Mouse (Mus musculus) olfactory bulb, adult 2 months (tissue): ENCODE measurements around the gene Gm11077. TPM values are rescaled to one million over a fixed set of nuclear protein-coding genes. Genes with fewer than 3 reads are reported as not detected.

ENCODE experiments used
- H3K27ac ChIP-seq: fragments of 200-500 bp; 2 replicates; pipeline ENCODE4 v1.5.1; 2012; ENCODE audit warnings: low read depth, low read length; ENCODE audit not compliant: insufficient read depth
- H3K4me1 ChIP-seq: fragments of 200-500 bp; 2 replicates; pipeline ENCODE4 v1.6.1; 2012; ENCODE audit warnings: low read length; ENCODE audit not compliant: control insufficient read depth, insufficient read depth
- H3K4me3 ChIP-seq: fragments of 200-500 bp; 2 replicates; pipeline ENCODE4 v1.5.1; 2012; ENCODE audit warnings: mild to moderate bottlenecking, low read depth, low read length, moderate library complexity; ENCODE audit not compliant: insufficient read depth
- CTCF ChIP-seq: fragments of 200-500 bp; IDR thresholded peaks from 2 replicates; pipeline ENCODE4 v1.5.1; 2012; ENCODE audit warnings: low read depth, mild to moderate bottlenecking, low read length, moderate library complexity; ENCODE audit not compliant: insufficient read depth
- POLR2A ChIP-seq: fragments of 200-500 bp; IDR thresholded peaks from 2 replicates; pipeline ENCODE4 v1.6.1; 2012; ENCODE audit warnings: mild to moderate bottlenecking, low read depth, low read length, moderate library complexity; ENCODE audit not compliant: insufficient read depth
- WGBS: fragments of 180-500 bp; shearing (Covaris S2); methylation state at CpG from one replicate; pipeline ENCODE4 v1.1.7; 2018; 5-methylcytosine and 5-hydroxymethylcytosine counted together
- polyA plus RNA-seq: library from polyadenylated mRNA; stranded (reverse); fragments of >200 nt; gene quantifications from 2 replicates; pipeline ENCODE4 v1.2.4, GENCODE M21; 2012; ENCODE audit warnings: low replicate concordance; ENCODE audit not compliant: missing spikeins, insufficient read depth, insufficient read length

The Gm11077 gene
- polyA plus RNA-seq, 1 experiment, result not detected

DNA sequence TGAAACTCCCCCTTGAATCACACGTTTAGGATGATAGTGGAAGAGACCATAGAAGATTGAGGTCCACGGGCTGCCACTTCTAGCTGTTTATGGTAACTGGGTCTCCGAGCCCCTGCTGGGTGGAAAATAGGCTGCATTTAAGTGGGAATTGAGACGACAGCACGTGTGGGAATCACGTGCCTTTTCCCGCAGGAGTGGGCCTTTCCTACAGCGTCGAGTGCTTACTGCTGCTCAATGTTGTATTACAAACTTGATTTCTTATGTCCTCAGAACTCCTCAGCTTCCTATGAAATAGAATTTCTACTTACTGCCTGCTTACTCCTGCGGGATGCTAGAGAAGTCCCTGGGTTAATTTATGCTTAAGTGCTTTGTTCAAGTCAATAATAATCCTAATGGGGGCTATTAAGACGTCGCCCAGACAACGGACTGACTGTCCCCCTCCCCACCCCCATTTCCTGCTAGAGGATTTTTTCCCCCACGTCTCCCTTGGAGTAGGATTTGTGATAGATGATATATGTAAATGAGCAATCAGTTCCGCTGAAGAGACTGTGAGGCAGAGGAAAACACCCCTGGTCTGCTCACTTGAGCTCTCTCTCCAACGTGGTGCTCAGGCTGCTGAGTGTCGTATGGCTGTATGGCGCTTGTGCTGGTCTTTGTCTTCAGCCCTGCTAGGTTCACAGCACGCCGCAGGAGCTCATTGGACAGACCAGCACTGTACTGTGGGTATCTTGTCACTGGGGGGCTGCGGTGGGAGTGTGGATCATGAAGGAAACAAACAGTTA lies 40.0 kb downstream of the Gm11077 start:
- 38% methylated on average over 21 of the region's 21 CpGs for WGBS
- H3K4me1 ChIP-seq, result peaks cover 5% of the 10 kb centered on the region
- no peak overlapping the region for H3K4me3 ChIP-seq
- no peak overlapping the region for H3K27ac ChIP-seq
- TF ChIP-seq POLR2A, result no peak
- TF ChIP-seq CTCF, result no peak

DNA sequence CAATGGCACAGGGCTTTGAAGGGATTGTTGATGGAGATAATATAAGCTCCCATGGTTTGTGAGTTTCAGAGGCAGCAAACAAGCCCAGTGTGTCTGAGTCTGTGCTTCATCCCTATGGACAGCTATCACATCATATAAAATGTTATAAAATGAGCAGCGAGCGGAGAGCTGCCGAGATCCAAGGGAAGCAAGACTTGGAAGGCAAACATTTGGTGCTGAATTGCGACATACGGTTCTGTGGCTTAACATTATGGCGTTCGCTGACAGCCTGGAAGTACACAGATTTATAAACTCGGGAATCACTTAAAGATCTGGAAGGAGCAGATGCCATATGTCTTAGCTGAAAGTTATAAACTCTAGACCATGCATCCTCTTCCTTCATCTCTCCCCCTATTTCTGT lies 47.2 kb downstream of the Gm11077 start:
- Histone ChIP-seq H3K4me1 (no peaks in the 10 kb centered on the region), H3K27ac (no peak overlapping the region), H3K4me3 (no peak overlapping the region)
- WGBS, result 98% methylated on average over 8 of the region's 8 CpGs
- TF ChIP-seq POLR2A (no peak), CTCF (no peak)

DNA sequence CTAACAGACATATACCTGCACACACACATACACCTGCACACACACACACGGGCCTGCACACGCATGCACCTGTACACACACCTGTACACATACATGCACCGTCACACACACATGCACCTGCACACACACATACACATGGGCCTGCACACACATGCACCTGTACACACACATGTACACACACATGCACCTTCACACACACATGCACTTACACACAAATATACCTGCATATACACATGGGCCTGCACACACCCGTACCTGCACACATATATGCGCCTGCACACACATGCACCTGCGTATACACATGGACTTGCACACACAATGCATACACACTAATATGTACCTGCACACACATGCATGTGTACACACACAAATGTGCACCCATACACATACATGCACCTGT lies 53.4 kb downstream of the Gm11077 start:
- H3K4me3 ChIP-seq, result no peak overlapping the region
- TF ChIP-seq CTCF (no peak), POLR2A (no peak)
- H3K4me1 ChIP-seq, result no peaks in the 10 kb centered on the region
- no peak overlapping the region for H3K27ac ChIP-seq
- WGBS, result 98% methylated on average over 6 of the region's 6 CpGs

DNA sequence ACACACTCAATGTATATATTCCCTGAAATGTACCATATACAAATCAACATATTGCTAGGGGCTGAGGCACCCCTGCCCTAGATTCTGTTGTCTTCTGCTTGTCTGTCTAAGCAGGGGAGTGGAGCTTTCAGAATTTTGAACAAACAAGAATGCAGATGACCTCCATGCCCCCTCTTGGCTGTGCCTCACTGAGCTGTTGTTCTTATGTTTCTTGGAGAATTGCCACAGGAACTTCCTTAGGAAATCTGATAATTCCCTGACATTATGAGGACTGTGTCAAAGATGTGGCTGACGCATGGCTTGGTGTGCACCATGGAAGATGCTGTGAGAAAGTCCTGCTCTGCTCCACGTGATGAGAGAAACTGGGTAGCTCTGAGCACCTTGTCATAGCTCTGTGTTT lies 57.0 kb downstream of the Gm11077 start:
- TF ChIP-seq POLR2A, result no peak
- TF ChIP-seq CTCF, result no peak
- Histone ChIP-seq H3K4me1 (no peaks in the 10 kb centered on the region), H3K4me3 (no peak overlapping the region), H3K27ac (no peak overlapping the region)
- 84% methylated on average over 2 of the region's 2 CpGs for WGBS

DNA sequence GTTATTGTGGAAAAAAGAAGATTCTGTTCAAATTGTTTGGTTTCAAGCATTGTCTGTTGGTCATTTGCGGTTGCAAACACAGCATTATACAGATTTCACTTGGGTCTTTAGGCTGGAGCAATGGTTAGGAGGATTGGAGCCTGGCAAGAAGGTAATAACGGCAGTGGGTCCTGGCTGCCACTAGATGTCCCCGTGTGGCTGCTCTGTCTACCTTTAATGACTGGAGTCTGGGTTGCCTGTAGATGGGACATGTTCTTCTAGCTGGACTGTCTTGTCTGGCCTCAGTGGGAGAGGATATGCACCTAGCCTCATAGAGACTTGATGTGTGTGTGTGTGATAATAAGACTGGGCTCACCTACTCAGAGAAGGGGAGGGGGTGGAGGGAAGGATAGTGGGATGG lies 60.8 kb downstream of the Gm11077 start:
- 58% methylated on average over 3 of the region's 3 CpGs for WGBS
- Histone ChIP-seq H3K4me3 (no peak overlapping the region), H3K4me1 (no peaks in the 10 kb centered on the region), H3K27ac (no peak overlapping the region)
- TF ChIP-seq POLR2A, result no peak
- no peak for TF ChIP-seq CTCF

DNA sequence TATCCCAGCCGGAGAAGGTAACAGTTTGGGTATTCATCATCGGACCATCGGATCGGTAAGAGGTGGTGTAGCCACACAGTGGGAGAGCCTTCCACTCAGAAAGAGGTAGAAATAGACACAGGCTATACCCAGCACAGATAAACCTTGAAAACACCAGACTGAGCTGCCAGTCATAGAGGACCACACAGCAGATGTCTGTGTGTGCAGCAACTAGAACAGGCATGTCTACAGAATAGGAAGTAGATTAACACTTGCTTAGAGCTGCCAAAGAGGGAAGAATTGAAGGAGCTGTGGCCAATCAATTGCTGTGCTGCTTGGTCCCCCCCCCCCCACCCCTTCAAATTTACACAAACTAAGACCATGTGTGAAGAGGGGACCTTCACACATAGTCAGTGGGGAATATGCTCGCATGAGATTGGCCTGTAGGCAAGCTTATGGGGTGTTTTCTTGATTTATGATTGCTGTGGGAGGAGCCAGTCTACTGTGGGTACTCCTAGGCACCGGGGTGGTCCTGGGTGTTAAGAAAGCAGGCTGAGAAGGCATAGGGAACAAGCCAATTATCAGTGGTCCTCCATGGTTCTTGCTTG lies 64.7 kb downstream of the Gm11077 start:
- 93% methylated on average over 6 of the region's 6 CpGs for WGBS
- Histone ChIP-seq H3K4me1 (no peaks in the 10 kb centered on the region), H3K4me3 (no peak overlapping the region), H3K27ac (no peak overlapping the region)
- TF ChIP-seq CTCF (no peak), POLR2A (no peak)

DNA sequence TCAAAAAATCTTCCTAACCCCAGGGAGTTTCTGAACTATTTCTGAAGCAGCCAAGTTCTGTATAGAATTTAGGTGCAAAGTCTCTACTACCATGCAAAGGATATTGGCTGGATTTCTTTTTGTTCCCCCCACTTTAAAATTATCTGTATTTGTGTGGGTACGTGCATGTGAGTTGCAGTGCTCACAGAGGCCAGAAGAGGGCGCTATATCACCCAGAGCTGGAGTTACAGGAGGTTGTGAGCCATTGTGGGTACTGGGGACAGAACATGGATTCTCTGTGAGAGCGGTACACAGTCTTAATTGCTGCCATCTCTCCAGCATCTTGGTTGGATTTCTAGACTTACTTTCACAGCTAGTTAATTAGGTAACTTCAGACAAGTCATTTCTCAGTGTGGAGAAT lies 69.8 kb downstream of the Gm11077 start:
- no peak overlapping the region for H3K27ac ChIP-seq
- 70% methylated on average over 3 of the region's 3 CpGs for WGBS
- no peak for TF ChIP-seq POLR2A
- TF ChIP-seq CTCF, result no peak
- no peak overlapping the region for H3K4me3 ChIP-seq
- no peaks in the 10 kb centered on the region for H3K4me1 ChIP-seq

DNA sequence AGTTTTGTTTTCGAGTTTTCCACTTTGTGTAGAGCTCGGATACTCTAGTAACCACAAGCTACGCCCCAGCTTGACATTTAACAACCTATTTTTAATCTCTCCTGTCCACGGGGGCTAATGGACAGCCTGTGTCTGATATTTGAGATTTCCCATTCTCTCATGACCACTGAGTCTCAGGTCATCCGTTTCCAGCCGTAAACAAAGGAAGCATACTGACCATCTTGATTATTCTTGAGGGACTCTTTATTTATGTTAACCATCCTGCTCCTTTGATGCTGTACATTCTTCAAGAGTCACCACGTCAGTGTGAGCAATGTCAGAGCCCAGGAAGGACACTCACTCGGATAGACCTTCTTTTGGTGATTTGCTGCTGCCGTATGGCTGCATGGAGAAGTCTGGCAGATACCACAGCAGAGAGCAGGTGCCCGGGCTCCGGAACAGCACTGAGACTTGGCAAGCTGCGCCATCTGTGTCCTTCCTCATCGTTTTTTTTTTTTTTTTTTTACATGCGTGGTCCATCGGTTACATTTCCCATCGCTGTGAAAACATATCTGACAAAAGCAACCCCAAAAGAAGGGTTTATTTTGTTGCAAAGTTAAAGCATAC lies 70.5 kb downstream of the Gm11077 start:
- no peak overlapping the region for H3K4me3 ChIP-seq
- WGBS, result 88% methylated on average over 16 of the region's 16 CpGs
- TF ChIP-seq CTCF (no peak), POLR2A (no peak)
- H3K4me1 ChIP-seq, result no peaks in the 10 kb centered on the region
- no peak overlapping the region for H3K27ac ChIP-seq

DNA sequence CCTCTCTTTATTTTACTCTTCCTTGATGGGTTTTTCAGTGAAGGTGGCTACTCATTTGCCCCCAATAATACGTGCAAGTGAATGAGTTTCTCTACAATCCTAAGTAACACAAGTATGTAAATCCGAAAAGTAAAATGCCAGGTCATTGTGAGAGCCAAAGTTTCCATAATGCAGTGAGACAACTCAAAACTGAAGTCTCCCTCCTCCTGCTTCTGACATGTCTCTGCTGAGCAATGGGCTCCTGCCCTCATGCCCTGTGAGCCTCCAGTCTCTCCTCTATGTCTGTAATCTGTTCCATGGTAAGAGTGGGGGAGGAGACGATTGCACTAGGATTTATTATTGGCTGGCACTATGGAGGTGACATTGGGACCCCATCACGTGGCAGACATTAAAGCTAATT lies 71.5 kb downstream of the Gm11077 start:
- no peaks in the 10 kb centered on the region for H3K4me1 ChIP-seq
- WGBS, result 92% methylated on average over 4 of the region's 4 CpGs
- no peak overlapping the region for H3K4me3 ChIP-seq
- TF ChIP-seq POLR2A, result no peak
- no peak for TF ChIP-seq CTCF
- H3K27ac ChIP-seq, result no peak overlapping the region

Other genes with a start within 250 kb of the Gm11077 start
- 77.1 TPM in 1 of 2 replicates, not detected in the other for gene Aebp2, start 106.6 kb upstream of the Gm11077 start, polyA plus RNA-seq